Mouse (Mus musculus): ENCODE results near the gene Gm525. TPM values are rescaled to one million over a fixed set of nuclear protein-coding genes. Genes with fewer than 3 reads are reported as not detected.
"Not testable (repeated sequence)": the region's sequence is repeated elsewhere in the genome, so short reads cannot be mapped to it uniquely, and the experiment has no call there.

Gene Gm525
- polyA plus RNA-seq, 1 experiment from 2014 or later, result 0.45 TPM

DNA sequence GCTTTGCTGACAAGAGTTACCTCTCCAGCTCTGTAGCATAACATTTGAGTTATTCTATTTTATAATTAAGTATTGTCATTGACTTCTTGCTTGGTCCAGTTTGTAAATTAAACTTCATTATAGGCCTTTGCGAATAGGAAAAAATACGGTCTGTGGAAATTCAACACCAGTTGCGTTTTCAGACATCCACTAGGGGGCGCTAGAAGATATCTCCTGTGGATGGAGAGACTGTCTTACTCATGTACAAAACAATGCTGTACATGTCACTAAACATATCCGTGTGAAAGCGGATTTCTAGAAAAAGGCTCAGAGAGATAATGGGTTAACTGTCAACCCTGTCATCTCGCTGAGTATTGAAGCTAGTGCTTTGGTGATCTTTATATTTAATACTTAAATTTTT is 11.0 kb downstream of the Gm525 start:
- no peak overlapping the region for H3K9ac ChIP-seq (ENCODE audit: low read depth, low read length)
- no peak overlapping the region for H3K4me2 ChIP-seq (ENCODE audit: low read length)
- H3K4me1 ChIP-seq (replicated peaks; ENCODE audit: insufficient read depth, low read length), result no peaks in the 10 kb centered on the region
- WGBS, result 43% methylated on average over 7 of the region's 7 CpGs
- H3K27me3 ChIP-seq (ENCODE audit: insufficient read depth, low read length), result no peaks in the 10 kb centered on the region
- H3K9me3 ChIP-seq (replicated peaks; ENCODE audit: low read length), result no peaks in the 10 kb centered on the region
- no peak overlapping the region for H3K27ac ChIP-seq
- ATAC-seq (replicated peaks; ENCODE audit: low FRiP score, low read depth) (no peak), DNase-seq (ENCODE audit: low spot score) (peak; percentile 87)
- H3K36me3 ChIP-seq (ENCODE audit: insufficient read depth, low read length), result no peaks in the 10 kb centered on the region
- H3K4me3 ChIP-seq (replicated peaks; ENCODE audit: low read depth, low read length), result no peak overlapping the region
- TF ChIP-seq CTCF (IDR thresholded peaks at IDR 0.05; ENCODE audit: low read depth), result peak; percentile 75

- Histone ChIP-seq H3K27ac (no peak overlapping the region), H3K4me1 (replicated peaks; ENCODE audit: insufficient read depth, low read length) (no peaks in the 10 kb centered on the region), H3K4me2 (ENCODE audit: low read length) (no peak overlapping the region), H3K27me3 (ENCODE audit: insufficient read depth, low read length) (no peaks in the 10 kb centered on the region), H3K9ac (ENCODE audit: low read depth, low read length) (no peak overlapping the region), H3K9me3 (replicated peaks; ENCODE audit: low read length) (no peaks in the 10 kb centered on the region), H3K36me3 (ENCODE audit: insufficient read depth, low read length) (no peaks in the 10 kb centered on the region), H3K4me3 (replicated peaks; ENCODE audit: low read depth, low read length) (no peak overlapping the region)
- WGBS, result 67% methylated on average over 10 of the region's 10 CpGs
- ATAC-seq (replicated peaks; ENCODE audit: low FRiP score, low read depth), result no peak
- TF ChIP-seq CTCF (IDR thresholded peaks at IDR 0.05; ENCODE audit: low read depth), result no peak
- peak; percentile 58 for DNase-seq (ENCODE audit: low spot score)
Observed at GRCm38 (mm10) chr11:89086208-89086809, 12.7 kb downstream of the Gm525 start.

- peak; percentile 40 for TF ChIP-seq CTCF (IDR thresholded peaks at IDR 0.05; ENCODE audit: low read depth)
- Histone ChIP-seq H3K4me2 (ENCODE audit: low read length) (no peak overlapping the region), H3K4me3 (replicated peaks; ENCODE audit: low read depth, low read length) (no peak overlapping the region), H3K9me3 (replicated peaks; ENCODE audit: low read length) (no peaks in the 10 kb centered on the region), H3K36me3 (ENCODE audit: insufficient read depth, low read length) (no peaks in the 10 kb centered on the region), H3K27me3 (ENCODE audit: insufficient read depth, low read length) (no peaks in the 10 kb centered on the region), H3K9ac (ENCODE audit: low read depth, low read length) (no peak overlapping the region), H3K4me1 (replicated peaks; ENCODE audit: insufficient read depth, low read length) (no peaks in the 10 kb centered on the region), H3K27ac (no peak overlapping the region)
- WGBS, result 88% methylated on average over 4 of the region's 4 CpGs
- no peak for ATAC-seq (replicated peaks; ENCODE audit: low FRiP score, low read depth)
- no peak for DNase-seq (ENCODE audit: low spot score)
Observed at GRCm38 (mm10) chr11:89088754-89089153, 15.1 kb downstream of the Gm525 start.

DNA sequence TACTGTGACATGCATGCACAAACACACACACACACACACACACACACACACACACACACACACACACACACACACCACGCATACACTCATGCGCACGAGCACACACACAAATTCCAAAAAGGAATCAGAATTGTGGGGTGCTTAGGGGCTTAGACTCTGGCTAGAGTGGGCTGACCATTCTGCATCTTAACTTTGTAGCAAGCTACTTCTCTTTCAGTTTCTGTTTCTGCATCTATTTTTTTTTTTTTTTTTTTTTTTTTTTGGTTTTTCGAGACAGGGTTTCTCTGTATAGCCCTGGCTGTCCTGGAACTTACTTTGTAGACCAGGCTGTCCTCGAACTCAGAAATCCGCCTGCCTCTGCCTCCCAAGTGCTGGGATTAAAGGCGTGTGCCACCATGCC is 16.7 kb downstream of the Gm525 start:
- H3K4me2 ChIP-seq (ENCODE audit: low read length); H3K9me3 ChIP-seq (replicated peaks; ENCODE audit: low read length); H3K9ac ChIP-seq (ENCODE audit: low read depth, low read length); H3K4me1 ChIP-seq (replicated peaks; ENCODE audit: insufficient read depth, low read length); H3K27ac ChIP-seq; H3K36me3 ChIP-seq (ENCODE audit: insufficient read depth, low read length); H3K27me3 ChIP-seq (ENCODE audit: insufficient read depth, low read length); ATAC-seq (replicated peaks; ENCODE audit: low FRiP score, low read depth); DNase-seq (ENCODE audit: low spot score); H3K4me3 ChIP-seq (replicated peaks; ENCODE audit: low read depth, low read length): not testable (repeated sequence)
- WGBS, result 94% methylated on average over 6 of the region's 7 CpGs

GRCm38 (mm10) chr11:89092714-89093113 is 19.1 kb downstream of the Gm525 start:
- ATAC-seq (replicated peaks; ENCODE audit: low FRiP score, low read depth) (no peak), DNase-seq (ENCODE audit: low spot score) (peak; percentile 47)
- Histone ChIP-seq H3K4me2 (ENCODE audit: low read length) (no peak overlapping the region), H3K9ac (ENCODE audit: low read depth, low read length) (no peak overlapping the region), H3K27me3 (ENCODE audit: insufficient read depth, low read length) (no peaks in the 10 kb centered on the region), H3K27ac (no peak overlapping the region), H3K4me1 (replicated peaks; ENCODE audit: insufficient read depth, low read length) (no peaks in the 10 kb centered on the region), H3K36me3 (ENCODE audit: insufficient read depth, low read length) (no peaks in the 10 kb centered on the region), H3K4me3 (replicated peaks; ENCODE audit: low read depth, low read length) (no peak overlapping the region), H3K9me3 (replicated peaks; ENCODE audit: low read length) (no peaks in the 10 kb centered on the region)
- no peak for TF ChIP-seq CTCF (IDR thresholded peaks at IDR 0.05; ENCODE audit: low read depth)
- WGBS, result 56% methylated on average over 9 of the region's 9 CpGs

DNA sequence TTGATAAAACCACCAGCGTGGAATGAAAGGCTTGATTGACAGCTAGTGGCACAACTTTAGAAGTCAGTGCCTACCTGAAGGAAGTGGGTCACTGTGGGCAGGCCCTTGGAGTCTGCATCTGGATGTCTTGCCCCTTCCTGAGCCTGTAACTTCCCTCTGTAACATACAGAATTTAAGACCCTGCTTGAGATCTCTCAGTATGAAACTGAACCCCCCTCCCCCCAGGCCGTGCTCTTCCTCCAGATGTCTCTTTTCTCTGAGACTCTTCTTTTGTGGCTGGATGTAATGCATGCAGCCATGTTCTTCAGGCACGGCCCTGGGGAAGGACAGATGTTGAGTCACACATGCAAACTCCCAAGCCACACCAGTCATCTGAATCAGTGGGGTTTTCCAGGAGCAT is 21.7 kb downstream of the Gm525 start:
- no peaks in the 10 kb centered on the region for H3K27me3 ChIP-seq (ENCODE audit: insufficient read depth, low read length)
- WGBS, result 65% methylated on average over 3 of the region's 3 CpGs
- no peak overlapping the region for H3K9ac ChIP-seq (ENCODE audit: low read depth, low read length)
- no peaks in the 10 kb centered on the region for H3K9me3 ChIP-seq (replicated peaks; ENCODE audit: low read length)
- H3K27ac ChIP-seq, result no peak overlapping the region
- no peak overlapping the region for H3K4me3 ChIP-seq (replicated peaks; ENCODE audit: low read depth, low read length)
- no peak overlapping the region for H3K4me2 ChIP-seq (ENCODE audit: low read length)
- ATAC-seq (replicated peaks; ENCODE audit: low FRiP score, low read depth) (no peak), DNase-seq (ENCODE audit: low spot score) (no peak)
- no peak for TF ChIP-seq CTCF (IDR thresholded peaks at IDR 0.05; ENCODE audit: low read depth)
- no peaks in the 10 kb centered on the region for H3K36me3 ChIP-seq (ENCODE audit: insufficient read depth, low read length)
- H3K4me1 ChIP-seq (replicated peaks; ENCODE audit: insufficient read depth, low read length), result no peaks in the 10 kb centered on the region

- not testable (repeated sequence) for ATAC-seq (replicated peaks; ENCODE audit: low FRiP score, low read depth); H3K9ac ChIP-seq (ENCODE audit: low read depth, low read length); DNase-seq (ENCODE audit: low spot score); H3K36me3 ChIP-seq (ENCODE audit: insufficient read depth, low read length); H3K4me2 ChIP-seq (ENCODE audit: low read length); H3K4me1 ChIP-seq (replicated peaks; ENCODE audit: insufficient read depth, low read length); H3K27me3 ChIP-seq (ENCODE audit: insufficient read depth, low read length); H3K27ac ChIP-seq; H3K4me3 ChIP-seq (replicated peaks; ENCODE audit: low read depth, low read length); H3K9me3 ChIP-seq (replicated peaks; ENCODE audit: low read length)
- whole genome bisulfite sequencing, result 87% methylated on average over 10 of the region's 10 CpGs
Observed at GRCm38 (mm10) chr11:89097292-89097691, 23.7 kb downstream of the Gm525 start.
